Mouse (Mus musculus) cerebellum, adult 11 months (tissue): ENCODE measurements around the gene Cep63.

Experiments used
- DNase-seq: peaks from one replicate; pipeline ENCODE4 v3.0.0; 2022

Cep63 gene

GRCm38 (mm10) chr9:102629052-102629451 is 2.7 kb upstream of the Cep63 start:
- DNase-seq: no peak

- no peak for DNase-seq
Measured at GRCm38 (mm10) chr9:102627442-102627841, 1.1 kb upstream of the Cep63 start.

- no peak for DNase-seq
Measured at GRCm38 (mm10) chr9:102626839-102627225, 498 bp upstream of the Cep63 start.

- no peak for DNase-seq
Measured at GRCm38 (mm10) chr9:102625401-102625982, 842 bp downstream of the Cep63 start.

GRCm38 (mm10) chr9:102623581-102623980 is 2.8 kb downstream of the Cep63 start:
- no peak for DNase-seq

- DNase-seq: no peak
Measured at GRCm38 (mm10) chr9:102622876-102623275, 3.5 kb downstream of the Cep63 start.

GRCm38 (mm10) chr9:102622192-102622857 is 4.0 kb downstream of the Cep63 start:
- no peak for DNase-seq

- DNase-seq: no peak
Measured at GRCm38 (mm10) chr9:102621385-102621784, 4.9 kb downstream of the Cep63 start.

- DNase-seq: no peak
Measured at GRCm38 (mm10) chr9:102616267-102616666, 10.1 kb downstream of the Cep63 start.

- DNase-seq: no peak
Measured at GRCm38 (mm10) chr9:102615071-102615470, 11.3 kb downstream of the Cep63 start.

GRCm38 (mm10) chr9:102609221-102609620 is 17.1 kb downstream of the Cep63 start:
- DNase-seq: no peak

GRCm38 (mm10) chr9:102607471-102607870 is 18.9 kb downstream of the Cep63 start:
- DNase-seq: no peak

GRCm38 (mm10) chr9:102605162-102605561 is 21.2 kb downstream of the Cep63 start:
- DNase-seq: no peak

GRCm38 (mm10) chr9:102601666-102602065 is 24.7 kb downstream of the Cep63 start:
- no peak for DNase-seq

- no peak for DNase-seq
Measured at GRCm38 (mm10) chr9:102601187-102601586, 25.1 kb downstream of the Cep63 start.

GRCm38 (mm10) chr9:102595662-102596436 is 30.5 kb downstream of the Cep63 start:
- no peak for DNase-seq

- DNase-seq: no peak
Measured at GRCm38 (mm10) chr9:102594667-102595393, 31.5 kb downstream of the Cep63 start.

- no peak for DNase-seq
Measured at GRCm38 (mm10) chr9:102587347-102587746, 39.0 kb downstream of the Cep63 start.

- no peak for DNase-seq
Measured at GRCm38 (mm10) chr9:102581921-102582469, 44.3 kb downstream of the Cep63 start.

- no peak for DNase-seq
Measured at GRCm38 (mm10) chr9:102577480-102577879, 48.9 kb downstream of the Cep63 start.

GRCm38 (mm10) chr9:102572888-102573287 is 53.4 kb downstream of the Cep63 start:
- DNase-seq: no peak

- no peak for DNase-seq
Measured at GRCm38 (mm10) chr9:102558463-102558862, 67.9 kb downstream of the Cep63 start.

GRCm38 (mm10) chr9:102553781-102554180 is 72.6 kb downstream of the Cep63 start:
- no peak for DNase-seq
